Mouse (Mus musculus) embryonic facial prominence, embryonic 15.5 days (tissue): ENCODE results near the gene Cdk8. TPM values are rescaled to one million over a fixed set of nuclear protein-coding genes. Genes with fewer than 3 reads are reported as not detected.
"Not testable (repeated sequence)": the region's sequence is repeated elsewhere in the genome, so short reads cannot be mapped to it uniquely, and the experiment has no call there.

Experiments used
- ATAC-seq: fragments of 200-750 bp; cut with Nextera tagmentation; 2 replicates; pipeline ENCODE4 v1.8.0; 2017; ENCODE audit warnings: low read depth, moderate TSS enrichment; ENCODE audit not compliant: insufficient number of reproducible peaks, low FRiP score, low TSS enrichment
- H3K27ac ChIP-seq: fragments of 300-500 bp; sonication (generic); replicated peaks from 2 replicates; pipeline ENCODE4 v1.5.1; 2015; ENCODE audit warnings: mild to moderate bottlenecking, inconsistent platforms
- H3K27me3 ChIP-seq: fragments of 300-500 bp; sonication (generic); 2 replicates; pipeline ENCODE4 v1.6.1; 2015; ENCODE audit warnings: inconsistent platforms
- H3K36me3 ChIP-seq: fragments of 300-500 bp; sonication (generic); 2 replicates; pipeline ENCODE4 v1.6.1; 2015; ENCODE audit warnings: mild to moderate bottlenecking, inconsistent platforms
- H3K4me1 ChIP-seq: fragments of 300-500 bp; sonication (generic); 2 replicates; pipeline ENCODE4 v1.6.1; 2015; ENCODE audit warnings: inconsistent platforms
- H3K4me2 ChIP-seq: fragments of 300-500 bp; sonication (generic); replicated peaks from 2 replicates; pipeline ENCODE4 v1.6.1; 2015; ENCODE audit warnings: mild to moderate bottlenecking, inconsistent platforms
- H3K4me3 ChIP-seq: fragments of 300-500 bp; sonication (generic); replicated peaks from 2 replicates; pipeline ENCODE4 v1.5.1; 2015; ENCODE audit warnings: mild to moderate bottlenecking, inconsistent platforms
- H3K9ac ChIP-seq: fragments of 300-500 bp; sonication (generic); 2 replicates; pipeline ENCODE4 v1.6.1; 2015; ENCODE audit warnings: inconsistent platforms
- H3K9me3 ChIP-seq: fragments of 300-500 bp; sonication (generic); replicated peaks from 2 replicates; pipeline ENCODE4 v1.6.1; 2016; ENCODE audit warnings: inconsistent platforms
- WGBS: fragments of 180-500 bp; shearing (Covaris S2); methylation state at CpG from one replicate; pipeline ENCODE4 v1.1.7; 2015; 5-methylcytosine and 5-hydroxymethylcytosine counted together
- polyA plus RNA-seq: library from polyadenylated mRNA; unstranded; fragments of >200 nt; fragmentation: Nextera tagmentation; extraction: Ambion mirVana; gene quantifications from 2 replicates; pipeline ENCODE4 v1.2.1, GENCODE M21; 2015

Gene Cdk8
- polyA plus RNA-seq, result 16.2 and 17.7 TPM in 2 replicates

DNA sequence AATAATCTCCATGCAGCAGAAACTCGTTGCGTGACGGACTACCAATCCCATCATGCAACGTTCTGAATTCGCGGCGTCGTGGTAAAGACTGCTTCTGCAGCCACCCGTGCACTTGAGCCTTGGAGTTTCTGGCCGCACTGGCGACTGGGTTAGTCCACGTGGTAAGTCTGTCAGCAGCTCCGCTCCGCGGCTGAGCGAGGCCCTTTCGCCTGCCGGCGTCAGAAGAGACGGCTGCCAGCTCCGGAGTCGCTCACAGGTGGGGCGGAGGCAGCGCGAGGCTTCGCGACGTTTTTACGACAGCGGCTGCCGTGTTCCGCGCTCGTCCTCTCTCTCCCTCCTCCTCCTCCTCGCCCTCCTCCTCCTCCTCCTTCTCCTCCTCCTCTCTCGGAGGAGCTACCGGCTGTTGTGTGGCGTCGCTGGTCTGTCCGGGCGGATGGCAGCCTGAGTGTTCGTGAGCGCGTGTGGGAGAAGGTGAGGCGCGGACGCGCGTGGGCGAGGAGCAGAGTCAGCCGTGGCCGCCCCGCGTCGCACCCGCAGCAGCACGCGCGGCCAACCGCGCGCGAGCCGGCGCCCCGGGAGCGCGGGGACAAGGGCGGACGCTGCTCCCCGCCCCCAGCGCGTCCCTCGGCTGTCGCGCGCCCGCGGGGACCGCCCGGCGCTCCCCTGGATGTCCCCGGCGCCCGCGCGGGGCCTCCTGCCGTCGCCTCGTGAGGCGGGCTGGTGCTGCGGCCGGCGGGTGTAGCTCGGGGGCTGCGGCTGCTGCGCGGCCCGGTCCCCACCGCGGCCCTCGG is at the start of gene Cdk8:
TSS of gene Cdk8 (plus strand) at position 367 of the 791 bp plus-strand sequence.
- peak; percentile 88 for ATAC-seq
- H3K36me3 ChIP-seq, result no peaks in the 10 kb centered on the region
- no peaks in the 10 kb centered on the region for H3K9me3 ChIP-seq
- under 1% methylated on average over 97 of the region's 102 CpGs for WGBS
- H3K9ac ChIP-seq, result peak within 1 kb of the TSS; percentile 73
- peak within 1 kb of the TSS; percentile 78 for H3K4me3 ChIP-seq
- no peaks in the 10 kb centered on the region for H3K27me3 ChIP-seq
- peak within 1 kb of the TSS; percentile 99 for H3K27ac ChIP-seq
- H3K4me2 ChIP-seq, result peak within 1 kb of the TSS; percentile 77
- peaks cover 11% of the 10 kb centered on the region for H3K4me1 ChIP-seq

DNA sequence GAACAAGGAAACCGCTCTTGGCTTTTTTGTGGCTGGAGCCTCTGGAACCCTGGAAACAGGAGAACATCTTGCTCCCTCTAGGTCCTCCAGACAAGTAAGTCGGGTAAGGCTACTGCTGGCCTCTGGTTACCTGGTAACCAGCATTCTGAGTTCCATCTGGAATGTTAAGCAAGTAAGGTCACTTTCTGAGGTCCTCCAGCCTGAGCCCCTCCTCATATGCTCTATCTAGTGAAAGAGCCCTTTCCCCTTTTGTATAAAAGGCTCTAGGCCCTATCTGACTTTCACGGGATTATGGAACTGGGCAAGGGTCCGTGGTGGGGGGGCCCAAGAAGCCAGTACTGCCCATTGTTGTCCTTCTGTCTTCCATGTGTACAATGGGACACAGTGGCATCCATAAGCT is 45.8 kb upstream of the Cdk8 start, which contains the start of gene 1700001J03Rik:
TSS of gene 1700001J03Rik (minus strand) at position 101 of the 400 bp plus-strand sequence.
- ATAC-seq, H3K36me3 ChIP-seq: not testable (repeated sequence)

DNA sequence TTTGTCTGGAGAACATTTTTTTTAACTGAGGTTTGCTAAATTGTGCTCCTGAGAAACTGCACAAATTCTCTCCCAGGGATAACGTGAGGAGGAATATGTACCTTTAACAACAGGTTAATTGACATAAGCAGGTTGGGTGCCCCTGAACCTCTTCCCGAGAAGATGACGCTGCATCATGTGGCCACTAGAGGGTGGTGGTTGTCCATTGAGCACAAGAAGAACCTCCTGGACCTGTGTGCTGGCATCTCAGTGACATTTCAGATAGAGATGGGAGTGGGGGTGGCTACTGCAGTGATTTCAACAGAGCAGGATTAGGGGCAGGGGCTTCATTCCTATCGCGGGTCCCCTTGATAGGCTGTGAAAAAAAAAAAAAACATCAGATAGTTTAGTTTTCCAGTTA is 43.6 kb upstream of the Cdk8 start:
- not testable (repeated sequence) for H3K4me3 ChIP-seq, H3K9me3 ChIP-seq, H3K36me3 ChIP-seq, H3K4me1 ChIP-seq, ATAC-seq, H3K27ac ChIP-seq, H3K9ac ChIP-seq, H3K4me2 ChIP-seq, H3K27me3 ChIP-seq
- 25% methylated on average over 5 of the region's 5 CpGs for WGBS

More for the DNA sequence above, 45.8 kb upstream of the Cdk8 start, which contains the start of gene 1700001J03Rik:
- H3K27ac ChIP-seq, H3K9ac ChIP-seq, H3K9me3 ChIP-seq, H3K4me3 ChIP-seq, H3K4me2 ChIP-seq, H3K4me1 ChIP-seq, H3K27me3 ChIP-seq: not testable (repeated sequence)
- WGBS, result 72% methylated on average over 4 of the region's 4 CpGs

DNA sequence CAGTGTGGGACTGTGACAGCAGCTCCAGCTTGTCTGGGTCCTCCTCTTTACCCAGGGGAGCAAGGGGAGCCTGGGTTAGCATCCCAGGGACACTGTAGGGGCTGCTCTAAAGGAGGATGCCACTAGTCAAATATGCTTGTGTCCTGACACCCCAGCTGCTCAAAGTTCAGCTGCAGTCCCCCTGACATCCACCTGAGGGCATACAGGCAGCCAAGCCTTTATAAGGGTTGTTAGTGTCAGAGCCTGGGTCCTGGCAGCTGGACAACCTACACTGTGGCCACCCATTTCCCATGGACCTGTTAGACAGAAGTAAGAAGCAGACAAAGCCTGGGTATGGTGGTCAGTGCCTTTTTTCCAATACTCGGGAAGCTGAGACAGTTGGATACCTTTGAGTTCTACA is 42.9 kb upstream of the Cdk8 start:
- no peaks in the 10 kb centered on the region for H3K9me3 ChIP-seq
- no peak overlapping the region for H3K27ac ChIP-seq
- WGBS, result 81% methylated on average over 1 of the region's 1 CpGs
- no peaks in the 10 kb centered on the region for H3K4me1 ChIP-seq
- no peak overlapping the region for H3K4me2 ChIP-seq
- H3K4me3 ChIP-seq, result no peak overlapping the region
- H3K27me3 ChIP-seq, result no peaks in the 10 kb centered on the region
- H3K9ac ChIP-seq, result no peak overlapping the region
- no peak for ATAC-seq
- no peaks in the 10 kb centered on the region for H3K36me3 ChIP-seq

DNA sequence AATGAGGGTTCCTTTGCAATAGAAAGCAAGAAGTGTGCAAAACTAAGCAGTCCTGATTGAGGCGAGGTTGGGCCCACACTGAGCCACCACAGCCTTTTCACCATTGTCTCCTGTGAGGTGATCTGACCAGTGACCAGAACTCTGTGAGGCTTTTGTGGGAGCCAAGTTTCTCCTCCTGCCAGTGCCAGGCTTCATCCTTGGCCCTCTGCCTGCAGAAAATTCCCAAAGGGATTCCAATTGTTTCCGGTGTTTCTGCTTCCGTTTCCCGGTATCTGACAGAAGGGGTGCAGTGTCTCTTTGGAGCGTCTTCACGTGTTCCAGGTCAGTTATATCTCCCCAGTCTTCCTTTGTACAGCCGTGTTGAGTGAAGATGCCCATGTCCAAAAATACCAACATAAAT is 42.3 kb upstream of the Cdk8 start:
- Histone ChIP-seq H3K4me1 (no peaks in the 10 kb centered on the region), H3K9me3 (no peaks in the 10 kb centered on the region), H3K27ac (no peak overlapping the region), H3K27me3 (no peaks in the 10 kb centered on the region), H3K9ac (no peak overlapping the region), H3K36me3 (no peaks in the 10 kb centered on the region), H3K4me2 (no peak overlapping the region), H3K4me3 (no peak overlapping the region)
- 82% methylated on average over 7 of the region's 7 CpGs for WGBS
- no peak for ATAC-seq

DNA sequence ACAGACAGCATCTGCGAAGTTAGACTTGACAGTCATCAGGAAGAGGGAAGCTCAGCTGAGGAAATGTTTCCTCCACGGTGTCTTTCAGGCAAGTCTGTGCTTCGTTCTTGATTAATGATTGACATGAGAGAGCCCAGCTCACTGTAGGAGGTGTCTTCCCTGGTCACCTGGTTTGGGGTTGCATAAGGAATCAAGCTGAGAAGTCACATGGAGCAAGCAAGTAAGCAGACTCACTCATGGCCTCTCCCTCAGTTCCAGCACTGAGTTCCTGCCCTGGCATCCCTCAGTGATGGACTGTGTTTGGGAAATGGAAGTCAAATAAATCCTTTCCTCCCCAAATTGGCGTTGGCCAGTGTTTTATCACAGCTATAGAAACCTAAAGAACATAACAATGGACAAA is 40.9 kb upstream of the Cdk8 start:
- ATAC-seq, result no peak
- Histone ChIP-seq H3K27me3 (no peaks in the 10 kb centered on the region), H3K4me1 (no peaks in the 10 kb centered on the region), H3K9ac (no peak overlapping the region), H3K4me3 (no peak overlapping the region), H3K9me3 (no peaks in the 10 kb centered on the region), H3K27ac (no peak overlapping the region), H3K36me3 (no peaks in the 10 kb centered on the region), H3K4me2 (no peak overlapping the region)
- 64% methylated on average over 4 of the region's 4 CpGs for WGBS

DNA sequence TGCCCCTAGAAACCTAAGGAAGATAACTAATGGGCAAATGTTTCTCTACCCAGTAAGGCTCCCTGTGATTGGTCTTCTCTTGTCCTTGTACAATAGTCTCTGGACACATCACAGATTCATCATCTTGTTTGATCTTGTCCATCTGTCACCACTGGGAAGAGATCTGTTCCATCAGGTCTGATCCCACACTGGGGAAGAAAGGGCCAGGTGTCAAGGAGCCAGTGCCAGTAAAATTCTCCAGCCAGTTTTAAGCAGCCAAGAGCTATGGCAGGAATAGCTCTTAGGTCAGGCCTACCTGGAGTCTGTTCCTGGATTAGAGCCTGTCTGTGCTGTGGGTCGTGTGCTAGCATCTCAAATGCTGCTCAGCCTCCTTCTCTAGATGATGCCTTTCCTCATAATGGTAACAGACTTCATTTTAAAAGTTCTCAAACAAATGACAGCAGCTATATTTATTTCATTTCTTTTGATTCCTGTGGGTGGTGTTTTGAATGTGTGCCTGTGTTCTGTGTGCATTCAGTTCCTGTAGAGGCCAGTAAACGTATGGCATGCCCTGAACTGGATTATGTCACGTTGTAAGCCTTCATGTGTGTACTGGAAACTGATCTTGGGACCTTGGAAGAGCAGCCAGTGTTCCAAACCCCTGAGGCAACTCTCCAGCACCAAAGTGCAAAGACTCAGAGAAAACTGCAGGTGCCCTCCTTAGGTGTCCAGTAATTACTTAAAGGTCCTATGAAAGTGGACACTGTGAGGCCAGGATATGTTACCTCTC is 40.3 kb upstream of the Cdk8 start:
- Histone ChIP-seq H3K4me2 (no peak overlapping the region), H3K27ac (no peak overlapping the region), H3K9me3 (no peaks in the 10 kb centered on the region), H3K27me3 (no peaks in the 10 kb centered on the region), H3K9ac (no peak overlapping the region), H3K4me1 (no peaks in the 10 kb centered on the region), H3K4me3 (no peak overlapping the region), H3K36me3 (no peaks in the 10 kb centered on the region)
- 51% methylated on average over 3 of the region's 3 CpGs for WGBS
- ATAC-seq, result no peak

DNA sequence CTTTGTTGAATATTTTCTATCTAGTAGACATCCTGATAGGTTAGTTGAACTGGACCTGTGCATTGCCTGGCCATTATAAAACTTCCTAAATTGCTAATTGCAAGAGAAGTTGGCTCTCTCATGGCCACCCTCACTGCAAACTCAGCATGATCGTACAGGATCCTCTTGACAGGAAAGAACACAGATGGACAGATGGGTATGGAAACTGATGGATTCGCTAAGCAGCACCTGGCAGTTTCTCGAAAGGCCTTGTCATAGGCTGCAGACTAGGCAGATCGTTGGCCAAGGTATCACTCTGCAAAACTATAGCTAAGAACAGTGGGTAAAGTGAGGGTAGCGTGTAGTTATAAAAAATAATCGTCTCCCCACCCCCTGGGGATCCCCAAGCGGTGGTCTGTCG is 37.7 kb upstream of the Cdk8 start:
- Histone ChIP-seq H3K9me3 (no peaks in the 10 kb centered on the region), H3K36me3 (no peaks in the 10 kb centered on the region), H3K9ac (no peak overlapping the region), H3K27ac (no peak overlapping the region), H3K27me3 (no peaks in the 10 kb centered on the region), H3K4me2 (no peak overlapping the region), H3K4me1 (no peaks in the 10 kb centered on the region), H3K4me3 (no peak overlapping the region)
- no peak for ATAC-seq
- 81% methylated on average over 8 of the region's 8 CpGs for WGBS

DNA sequence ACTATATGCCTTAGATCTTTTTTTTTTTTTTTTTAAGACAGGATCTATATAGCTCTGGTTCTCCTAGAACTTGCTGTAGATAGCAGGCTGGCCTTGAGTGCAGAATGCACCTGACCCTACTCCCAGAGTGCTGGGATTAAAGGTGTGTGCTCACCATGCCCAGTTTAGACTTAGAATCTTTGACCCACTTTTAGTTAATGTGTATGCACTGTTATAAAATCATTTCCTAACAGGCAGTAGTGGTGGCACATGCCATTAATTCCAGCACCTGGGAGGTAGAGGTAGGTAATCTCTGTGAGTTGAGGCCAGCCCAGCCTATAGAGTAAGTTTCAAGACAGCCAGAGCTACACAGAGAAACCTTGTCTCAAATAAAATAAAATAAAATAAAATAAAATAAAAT is 32.0 kb upstream of the Cdk8 start:
- H3K9me3 ChIP-seq, result no peaks in the 10 kb centered on the region
- no peak overlapping the region for H3K27ac ChIP-seq
- ATAC-seq, result no peak
- no peaks in the 10 kb centered on the region for H3K4me1 ChIP-seq
- H3K36me3 ChIP-seq, result peaks cover 22% of the 10 kb centered on the region
- H3K4me2 ChIP-seq, result no peak overlapping the region
- no peak overlapping the region for H3K4me3 ChIP-seq
- no peaks in the 10 kb centered on the region for H3K27me3 ChIP-seq
- H3K9ac ChIP-seq, result no peak overlapping the region

DNA sequence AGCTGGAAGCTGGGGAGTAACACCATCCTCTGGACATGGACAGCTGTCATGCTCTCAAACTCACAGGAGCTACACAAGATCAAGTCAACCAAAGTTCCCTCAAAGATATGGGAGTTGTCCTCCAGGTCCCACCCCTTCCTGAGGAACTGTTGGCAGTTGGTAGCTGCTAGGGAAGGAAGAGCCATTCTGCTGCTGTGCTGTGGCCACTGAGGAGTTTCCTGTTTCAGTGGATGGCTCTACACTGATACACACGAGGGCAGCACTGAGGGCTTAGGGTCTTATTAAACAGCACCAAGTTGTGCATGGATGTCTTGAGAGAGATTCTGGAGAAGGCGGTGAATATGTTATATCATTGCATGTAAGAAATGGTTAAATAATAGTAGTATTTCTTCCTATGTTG is 31.5 kb upstream of the Cdk8 start:
- no peak overlapping the region for H3K4me3 ChIP-seq
- 85% methylated on average over 2 of the region's 2 CpGs for WGBS
- no peak overlapping the region for H3K9ac ChIP-seq
- H3K36me3 ChIP-seq, result peaks cover 27% of the 10 kb centered on the region
- H3K27ac ChIP-seq, result no peak overlapping the region
- ATAC-seq, result no peak
- H3K4me1 ChIP-seq, result no peaks in the 10 kb centered on the region
- no peak overlapping the region for H3K4me2 ChIP-seq
- H3K9me3 ChIP-seq, result no peaks in the 10 kb centered on the region
- H3K27me3 ChIP-seq, result no peaks in the 10 kb centered on the region

DNA sequence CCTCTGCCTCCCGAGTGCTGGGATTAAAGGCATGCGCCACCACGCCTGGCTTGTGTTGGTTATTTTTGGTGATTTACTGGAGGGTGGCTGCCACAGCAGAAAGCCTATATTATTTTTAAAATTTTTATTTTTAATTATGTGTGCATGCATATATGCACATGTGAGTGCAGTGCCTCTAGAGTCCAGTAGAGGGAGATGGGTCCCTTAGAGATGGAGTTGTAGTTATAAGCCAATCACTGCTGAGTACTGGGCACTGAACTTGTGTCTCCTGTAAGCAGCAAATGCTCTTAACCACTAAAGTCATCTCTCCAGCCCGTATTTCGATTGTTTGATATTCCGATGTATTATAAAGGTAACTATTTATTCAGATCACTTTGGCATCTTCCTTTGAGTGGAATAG is 30.4 kb upstream of the Cdk8 start:
- Histone ChIP-seq H3K9ac (no peak overlapping the region), H3K9me3 (no peaks in the 10 kb centered on the region), H3K4me1 (no peaks in the 10 kb centered on the region), H3K4me3 (no peak overlapping the region), H3K27ac (no peak overlapping the region), H3K36me3 (peaks cover 37% of the 10 kb centered on the region), H3K27me3 (no peaks in the 10 kb centered on the region), H3K4me2 (no peak overlapping the region)
- 95% methylated on average over 6 of the region's 6 CpGs for WGBS
- ATAC-seq, result no peak
